Mouse (Mus musculus) embryonic fibroblast, embryonic 13.5 days (primary cell): ENCODE data around the gene Gse1.

ENCODE experiments used
- CTCF ChIP-seq: IDR thresholded peaks from 2 replicates; pipeline ENCODE4 v1.5.1; 2011; ENCODE audit warnings: mild to moderate bottlenecking, control low read depth, low read length, moderate library complexity, borderline replicate concordance; ENCODE audit not compliant: insufficient read depth
- POLR2A ChIP-seq: IDR thresholded peaks from 2 replicates; pipeline ENCODE4 v1.6.1; 2011; ENCODE audit warnings: low read depth, mild to moderate bottlenecking, control low read depth, low read length, moderate library complexity

GRCm38 (mm10) chr8:120492193-120492880, 264.1 kb downstream of the Gse1 start:
- TF ChIP-seq CTCF (no peak), POLR2A (no peak)
